Mouse (Mus musculus) forebrain, embryonic 16.5 days (tissue): ENCODE data around the gene Bach2. TPM values are rescaled to one million over a fixed set of nuclear protein-coding genes. Genes with fewer than 3 reads are reported as not detected.
A peak's percentile ranks its signal among the peaks of the same experiment; 100 is the strongest.

Experiments used
- ATAC-seq: fragments of 200-750 bp; cut with Nextera tagmentation; 2 replicates; pipeline ENCODE4 v1.8.0; 2017; ENCODE audit warnings: mild to moderate bottlenecking, moderate library complexity
- H3K27ac ChIP-seq: fragments of 300-500 bp; sonication (generic); 2 replicates; pipeline ENCODE4 v1.5.1; 2014; ENCODE audit warnings: low read length, control low read depth
- H3K27me3 ChIP-seq: fragments of 300-500 bp; sonication (generic); replicated peaks from 2 replicates; pipeline ENCODE4 v1.6.1; 2014; ENCODE audit warnings: low read length; ENCODE audit not compliant: control insufficient read depth, insufficient read depth
- H3K36me3 ChIP-seq: fragments of 300-500 bp; sonication (generic); 2 replicates; pipeline ENCODE4 v1.6.1; 2014; ENCODE audit not compliant: control insufficient read depth, insufficient read depth
- H3K4me1 ChIP-seq: fragments of 300-500 bp; sonication (generic); replicated peaks from 2 replicates; pipeline ENCODE4 v1.6.1; 2014; ENCODE audit warnings: low read length; ENCODE audit not compliant: control insufficient read depth, insufficient read depth
- H3K4me2 ChIP-seq: fragments of 300-500 bp; sonication (generic); 2 replicates; pipeline ENCODE4 v1.6.1; 2014; ENCODE audit warnings: mild to moderate bottlenecking, low read length, control low read depth
- H3K4me3 ChIP-seq: fragments of 300-500 bp; sonication (generic); replicated peaks from 2 replicates; pipeline ENCODE4 v1.5.1; 2014; ENCODE audit warnings: mild to moderate bottlenecking, low read length, control low read depth
- H3K9ac ChIP-seq: fragments of 300-500 bp; sonication (generic); replicated peaks from 2 replicates; pipeline ENCODE4 v1.6.1; 2014; ENCODE audit warnings: low read depth, low read length, control low read depth
- H3K9me3 ChIP-seq: fragments of 300-500 bp; sonication (generic); 2 replicates; pipeline ENCODE4 v1.6.1; 2016; ENCODE audit warnings: low read length; ENCODE audit not compliant: control insufficient read depth
- WGBS: fragments of 180-500 bp; shearing (Covaris S2); extraction: QIAGEN DNeasy Blood & Tissue Kit; methylation state at CpG from one replicate; pipeline ENCODE4 v1.1.7; 2014; 5-methylcytosine and 5-hydroxymethylcytosine counted together
- polyA plus RNA-seq: library from polyadenylated mRNA; unstranded; fragments of >200 nt; fragmentation: Nextera tagmentation; extraction: Ambion mirVana; gene quantifications from 2 replicates; pipeline ENCODE4 v1.2.1, GENCODE M21; 2015

The Bach2 gene
- polyA plus RNA-seq, 1 experiment from 2014 or later: 33.3 TPM

- no peaks in the 10 kb centered on the region for H3K27me3 ChIP-seq
- no peak overlapping the region for H3K27ac ChIP-seq
- no peak for ATAC-seq
- peaks cover 54% of the 10 kb centered on the region for H3K4me1 ChIP-seq
- H3K36me3 ChIP-seq: no peaks in the 10 kb centered on the region
- H3K9ac ChIP-seq: no peak overlapping the region
- WGBS: 89% methylated on average over 4 of the region's 4 CpGs
- no peak overlapping the region for H3K4me3 ChIP-seq
- H3K4me2 ChIP-seq: no peak overlapping the region
- H3K9me3 ChIP-seq: no peaks in the 10 kb centered on the region
Observed at GRCm38 (mm10) chr4:32291406-32291805, 52.8 kb downstream of the Bach2 start.

GRCm38 (mm10) chr4:32293686-32294265, 55.2 kb downstream of the Bach2 start:
- H3K4me1 ChIP-seq: peaks cover 49% of the 10 kb centered on the region
- H3K4me2 ChIP-seq: no peak overlapping the region
- H3K9me3 ChIP-seq: no peaks in the 10 kb centered on the region
- ATAC-seq: peak; percentile 26; the same call in 1 of the 2 replicates
- H3K27ac ChIP-seq: peak overlapping the region; percentile 58
- WGBS: 35% methylated on average over 7 of the region's 7 CpGs
- H3K9ac ChIP-seq: no peak overlapping the region
- H3K27me3 ChIP-seq: no peaks in the 10 kb centered on the region
- H3K36me3 ChIP-seq: no peaks in the 10 kb centered on the region
- no peak overlapping the region for H3K4me3 ChIP-seq

GRCm38 (mm10) chr4:32297071-32297671, 58.6 kb downstream of the Bach2 start:
- Histone ChIP-seq H3K9ac (no peak overlapping the region), H3K4me3 (no peak overlapping the region), H3K36me3 (no peaks in the 10 kb centered on the region), H3K27ac (no peak overlapping the region), H3K27me3 (no peaks in the 10 kb centered on the region), H3K9me3 (no peaks in the 10 kb centered on the region), H3K4me2 (no peak overlapping the region), H3K4me1 (peaks cover 34% of the 10 kb centered on the region)
- 7% methylated on average over 6 of the region's 6 CpGs for WGBS
- ATAC-seq: no peak

- Histone ChIP-seq H3K36me3 (no peaks in the 10 kb centered on the region), H3K4me1 (peaks cover 42% of the 10 kb centered on the region), H3K9me3 (no peaks in the 10 kb centered on the region), H3K9ac (no peak overlapping the region), H3K27me3 (no peaks in the 10 kb centered on the region), H3K27ac (no peak overlapping the region), H3K4me2 (no peak overlapping the region), H3K4me3 (no peak overlapping the region)
- WGBS: 72% methylated on average over 3 of the region's 3 CpGs
- ATAC-seq: no peak
Observed at GRCm38 (mm10) chr4:32299221-32299620, 60.6 kb downstream of the Bach2 start.

GRCm38 (mm10) chr4:32299970-32300369, 61.4 kb downstream of the Bach2 start:
- Histone ChIP-seq H3K36me3 (no peaks in the 10 kb centered on the region), H3K4me3 (no peak overlapping the region), H3K4me2 (no peak overlapping the region), H3K27ac (no peak overlapping the region), H3K27me3 (no peaks in the 10 kb centered on the region), H3K9me3 (no peaks in the 10 kb centered on the region), H3K4me1 (peaks cover 47% of the 10 kb centered on the region), H3K9ac (no peak overlapping the region)
- no peak for ATAC-seq
- WGBS: 84% methylated on average over 3 of the region's 3 CpGs

GRCm38 (mm10) chr4:32302668-32303067, 64.1 kb downstream of the Bach2 start:
- Histone ChIP-seq H3K9ac (peak overlapping the region; percentile 33), H3K9me3 (no peaks in the 10 kb centered on the region), H3K36me3 (no peaks in the 10 kb centered on the region), H3K27me3 (no peaks in the 10 kb centered on the region), H3K4me1 (peaks cover 54% of the 10 kb centered on the region), H3K27ac (peak overlapping the region; percentile 94), H3K4me3 (0 out of 2 replicates have a peak overlapping the region, but pooled peaks have one; percentile 3), H3K4me2 (peak overlapping the region; percentile 40; the same call in 1 of the 2 replicates)
- WGBS: 32% methylated on average over 5 of the region's 5 CpGs
- 0 out of 2 replicates have a peak, but pooled peaks have one; percentile 2 for ATAC-seq

- Histone ChIP-seq H3K4me3 (0 out of 2 replicates have a peak overlapping the region, but pooled peaks have one; percentile 3), H3K9ac (peak overlapping the region; percentile 33), H3K9me3 (no peaks in the 10 kb centered on the region), H3K4me2 (peak overlapping the region; percentile 40), H3K4me1 (peaks cover 54% of the 10 kb centered on the region), H3K27me3 (no peaks in the 10 kb centered on the region), H3K27ac (peak overlapping the region; percentile 94), H3K36me3 (no peaks in the 10 kb centered on the region)
- ATAC-seq: peak; percentile 75
- 4% methylated on average over 4 of the region's 4 CpGs for WGBS
Observed at GRCm38 (mm10) chr4:32303076-32303475, 64.5 kb downstream of the Bach2 start.

- no peak overlapping the region for H3K9ac ChIP-seq
Observed at GRCm38 (mm10) chr4:32303674-32304073, 65.1 kb downstream of the Bach2 start.

GRCm38 (mm10) chr4:32304221-32304703, 65.7 kb downstream of the Bach2 start:
- Histone ChIP-seq H3K4me2 (peak overlapping the region; percentile 42), H3K9ac (peak overlapping the region; percentile 37; the same call in 1 of the 2 replicates), H3K4me1 (peaks cover 54% of the 10 kb centered on the region), H3K27ac (peak overlapping the region; percentile 94), H3K9me3 (no peaks in the 10 kb centered on the region), H3K4me3 (peak overlapping the region; percentile 7; the same call in 1 of the 2 replicates), H3K36me3 (no peaks in the 10 kb centered on the region), H3K27me3 (no peaks in the 10 kb centered on the region)
- peak; percentile 51 for ATAC-seq
- WGBS: 12% methylated on average over 6 of the region's 6 CpGs

More at GRCm38 (mm10) chr4:32303674-32304073, 65.1 kb downstream of the Bach2 start:
- ATAC-seq: peak; percentile 87
- Histone ChIP-seq H3K4me3 (0 out of 2 replicates have a peak overlapping the region, but pooled peaks have one; percentile 10), H3K27ac (peak overlapping the region; percentile 94), H3K9me3 (no peaks in the 10 kb centered on the region), H3K27me3 (no peaks in the 10 kb centered on the region), H3K4me2 (peak overlapping the region; percentile 40), H3K36me3 (no peaks in the 10 kb centered on the region), H3K4me1 (peaks cover 54% of the 10 kb centered on the region)
- under 1% methylated on average over 8 of the region's 8 CpGs for WGBS
